Mouse (Mus musculus) embryonic fibroblast, embryonic 13.5 days (primary cell): Measurements from ENCODE around the gene Lars2.
A peak's percentile ranks its signal among the peaks of the same experiment; 100 is the strongest.

Experiments used
- CTCF ChIP-seq: IDR thresholded peaks from 2 replicates; pipeline ENCODE4 v1.5.1; 2011; ENCODE audit warnings: mild to moderate bottlenecking, control low read depth, low read length, moderate library complexity, borderline replicate concordance; ENCODE audit not compliant: insufficient read depth
- POLR2A ChIP-seq: IDR thresholded peaks from 2 replicates; pipeline ENCODE4 v1.6.1; 2011; ENCODE audit warnings: low read depth, mild to moderate bottlenecking, control low read depth, low read length, moderate library complexity

DNA sequence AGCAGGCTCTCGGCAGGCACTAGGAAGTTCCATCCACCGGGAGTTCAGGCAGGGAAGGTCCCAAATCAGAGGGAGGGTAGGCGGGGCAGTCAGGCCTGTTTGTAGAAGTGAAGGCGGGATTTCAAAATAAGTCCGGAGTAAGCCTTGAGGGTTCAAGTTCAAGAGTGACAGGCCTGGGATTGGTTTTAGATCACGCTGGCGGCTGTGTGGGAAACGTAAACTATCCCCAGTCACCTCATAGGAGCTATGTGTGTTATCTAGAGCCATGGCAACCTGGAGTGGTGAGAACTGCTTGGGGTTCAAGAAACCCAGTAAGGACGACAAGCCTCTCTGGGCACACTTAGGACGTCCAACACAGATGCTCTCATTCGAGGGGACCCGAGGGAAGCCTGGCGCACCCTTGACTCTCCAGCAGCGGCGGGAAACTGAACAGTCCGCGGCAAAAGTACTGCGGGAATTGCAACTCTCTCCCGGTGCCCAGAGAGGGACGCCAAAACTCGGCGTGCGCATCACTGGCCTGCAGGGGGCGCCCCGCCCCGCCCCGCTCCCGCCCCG lies 111.4 kb downstream of the Lars2 start:
- TF ChIP-seq CTCF (peak; percentile 41; the same call in 1 of the 2 replicates), POLR2A (no peak)
